Mouse (Mus musculus) thymus, postnatal 0 days (tissue): ENCODE results near the gene Nxpe4. TPM values are rescaled to one million over a fixed set of nuclear protein-coding genes. Genes with fewer than 3 reads are reported as not detected.
"Not testable (repeated sequence)": the region's sequence is repeated elsewhere in the genome, so short reads cannot be mapped to it uniquely, and the experiment has no call there.

ENCODE experiments used
- DNase-seq: peaks from one replicate; pipeline ENCODE4 v3.0.0-alpha.2; 2015; ENCODE audit warnings: low spot score
- polyA plus RNA-seq: library from polyadenylated mRNA; unstranded; fragments of >200 nt; fragmentation: Nextera tagmentation; extraction: Ambion mirVana; gene quantifications from 2 replicates; pipeline ENCODE4 v1.2.1, GENCODE M21; 2015

Nxpe4 gene
- polyA plus RNA-seq = 1.8 and 2.0 TPM in 2 replicates

DNA sequence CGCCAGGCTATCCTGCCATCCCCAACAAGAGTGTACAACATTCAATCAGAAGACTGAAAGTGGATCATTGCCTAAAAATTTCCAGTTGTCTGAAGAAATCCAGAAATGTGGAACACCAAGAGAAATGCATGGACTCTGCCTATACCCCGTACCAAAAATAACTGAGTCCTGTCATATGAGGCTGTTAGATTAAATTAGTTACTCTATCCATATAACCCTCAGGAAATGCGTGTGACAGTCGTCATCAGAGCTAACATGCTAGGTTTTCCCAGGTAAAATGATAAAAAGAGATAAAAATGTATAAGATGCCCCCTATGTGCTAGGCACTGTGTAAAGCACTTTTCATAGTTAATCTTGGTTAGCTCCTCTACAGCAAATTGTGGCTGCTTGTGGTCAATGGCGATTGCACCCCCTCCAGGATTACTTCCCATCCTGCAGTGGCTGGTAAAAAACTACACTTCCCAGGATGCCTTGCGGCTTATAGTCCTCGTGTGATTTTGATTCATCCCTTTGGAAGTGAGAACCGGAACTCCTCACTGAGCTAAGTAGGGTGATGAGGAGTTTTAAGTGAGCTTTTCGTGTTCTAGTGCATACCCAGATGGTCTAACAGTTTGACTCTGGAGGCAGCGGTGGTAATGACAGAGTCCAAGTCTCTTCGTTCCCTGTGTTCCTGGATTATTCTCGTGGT is at the start of gene Nxpe4:
Nxpe4 (plus strand) TSS at position 519 of the 688 bp plus-strand sequence.
- no peak for DNase-seq

DNA sequence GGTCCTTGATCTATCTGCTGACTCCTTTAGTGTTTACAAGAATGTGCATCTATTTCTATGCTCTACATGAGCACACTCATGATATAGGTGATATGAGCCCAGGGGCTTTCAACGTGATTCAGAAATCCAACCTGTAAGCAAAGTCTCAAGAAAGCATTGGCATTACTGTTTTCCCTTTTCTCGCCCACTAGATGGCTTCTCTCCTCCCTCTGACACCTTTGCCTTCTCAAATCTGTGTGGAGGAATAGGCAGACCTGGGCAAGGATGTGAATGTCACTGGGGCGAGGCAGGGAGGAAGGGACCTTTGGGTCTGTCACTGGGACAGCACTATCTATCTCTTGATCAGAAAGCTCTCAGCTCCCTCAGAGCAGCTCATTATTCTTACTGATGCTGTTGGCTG is 35.0 kb upstream of the Nxpe4 start:
- no peak for DNase-seq

GRCm38 (mm10) chr9:48137507-48137906 is 24.3 kb upstream of the Nxpe4 start:
- DNase-seq = no peak

DNA sequence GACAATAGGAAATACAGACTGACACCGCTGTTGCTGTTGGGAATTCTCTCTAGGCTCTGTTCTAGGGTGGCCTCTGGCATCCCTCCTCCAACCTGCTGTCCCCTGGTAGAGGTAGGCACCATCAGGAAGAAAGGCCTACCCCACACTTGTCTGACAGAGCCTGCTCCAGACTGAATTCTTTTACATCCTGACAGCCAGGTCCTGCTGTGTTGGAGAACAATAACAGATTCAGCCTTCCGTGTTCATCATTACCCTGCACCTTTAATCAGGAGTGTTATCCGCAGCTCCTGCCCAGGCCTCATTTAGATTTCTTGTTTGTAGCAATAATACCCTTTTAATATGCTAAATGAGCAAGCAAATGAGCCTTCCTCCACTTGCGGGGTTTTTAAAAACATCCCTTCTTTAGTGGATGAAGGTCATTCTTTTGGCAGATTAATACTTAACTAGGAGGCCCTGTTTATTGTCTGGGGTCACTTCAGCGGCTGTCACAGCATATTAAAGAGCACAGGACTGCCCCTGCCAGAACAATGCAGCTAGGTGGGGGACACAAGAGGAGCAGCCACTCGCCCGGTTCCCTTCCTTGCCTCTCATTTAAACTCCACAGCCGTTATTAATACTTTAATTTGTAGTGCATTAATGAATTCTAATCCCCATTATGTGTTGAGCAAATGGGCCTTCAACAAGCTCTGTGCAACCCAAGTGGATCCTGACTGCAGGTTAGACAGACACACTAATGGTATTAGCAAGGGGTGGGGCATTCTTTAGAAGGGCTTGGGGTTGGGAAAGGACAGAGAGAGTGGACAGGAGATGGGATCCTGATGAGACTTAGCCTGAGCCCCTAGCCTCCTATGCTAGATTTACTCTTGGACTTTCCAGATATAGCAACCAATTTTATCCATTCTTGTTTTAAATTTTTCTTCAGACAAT is 21.1 kb upstream of the Nxpe4 start:
- DNase-seq = no peak

DNA sequence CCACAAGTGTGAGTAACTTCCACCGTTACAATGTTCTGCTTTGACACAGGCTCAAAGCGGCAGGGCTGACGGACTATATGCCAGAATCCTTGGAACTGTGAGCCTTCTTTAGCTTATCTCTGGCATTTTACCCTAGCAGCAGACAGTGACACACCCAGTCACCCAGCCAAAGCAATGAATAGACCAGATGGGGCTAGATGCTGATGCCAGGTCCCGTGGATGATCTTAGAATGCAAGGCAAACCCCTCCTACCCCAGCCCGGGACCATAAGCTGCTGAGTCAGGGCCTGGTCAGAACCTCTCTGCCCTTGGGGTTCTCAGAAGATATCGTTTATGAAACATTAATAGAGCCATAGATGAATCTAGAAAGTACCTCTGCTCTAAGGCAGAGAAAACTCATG is 19.2 kb upstream of the Nxpe4 start:
- no peak for DNase-seq

GRCm38 (mm10) chr9:48146761-48147160 is 15.1 kb upstream of the Nxpe4 start:
- no peak for DNase-seq

DNA sequence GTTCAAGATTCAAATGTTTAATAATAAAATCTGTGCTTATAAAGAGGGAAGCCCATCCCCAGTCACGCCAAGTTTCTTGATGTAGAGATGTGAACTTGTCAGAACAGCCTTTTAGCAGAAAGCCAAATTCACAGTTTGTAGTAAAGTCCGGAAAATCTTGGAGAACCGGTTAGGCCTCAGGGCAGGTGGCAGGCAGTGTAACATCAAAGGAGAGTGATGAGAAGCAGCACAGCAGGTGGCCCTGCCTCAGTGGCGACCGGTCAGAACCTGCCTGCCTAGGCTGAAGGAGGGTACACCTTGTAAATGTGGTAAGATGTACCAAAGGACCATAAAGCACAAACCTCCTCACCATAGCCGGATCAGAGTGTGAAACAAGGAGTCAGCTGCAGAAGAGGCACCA is 4.7 kb downstream of the Nxpe4 start:
- not testable (repeated sequence) for DNase-seq

GRCm38 (mm10) chr9:48176764-48177163 is 14.9 kb downstream of the Nxpe4 start:
- no peak for DNase-seq

- no peak for DNase-seq
These were observed 19.5 kb downstream of the Nxpe4 start for GRCm38 (mm10) chr9:48181300-48181699.

DNA sequence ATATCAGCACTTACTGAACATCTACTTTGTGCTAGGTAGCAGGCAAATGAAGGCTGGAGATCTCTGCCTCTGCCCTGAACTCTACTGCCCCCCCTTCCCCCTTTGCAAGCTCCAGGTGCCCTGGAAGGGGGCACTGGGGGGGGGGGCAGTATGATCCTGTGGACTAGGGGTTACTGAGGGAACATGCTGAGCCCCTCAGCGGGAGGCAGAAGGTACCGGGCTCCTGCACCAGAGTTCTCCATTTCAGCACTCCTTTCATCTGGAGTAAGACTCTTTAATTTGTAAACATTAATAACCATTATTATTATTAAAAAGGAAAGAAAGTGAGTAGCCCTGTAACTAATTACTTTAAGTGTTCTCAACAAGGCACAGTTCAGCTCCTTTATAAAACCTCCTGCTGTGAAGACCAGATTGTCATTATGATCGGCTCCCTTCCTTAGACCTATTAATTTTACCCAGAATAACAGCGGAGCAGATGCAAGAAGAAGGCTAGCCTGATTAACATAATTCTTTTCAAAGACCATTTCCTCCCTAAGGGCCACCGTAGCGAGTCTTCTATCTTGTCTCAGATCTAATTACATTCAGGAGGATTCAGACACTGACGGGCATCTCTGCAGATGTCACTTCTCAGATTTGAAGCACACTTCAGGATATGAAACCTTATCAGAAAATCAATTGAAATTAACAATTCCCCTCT is 21.0 kb downstream of the Nxpe4 start:
- no peak for DNase-seq

GRCm38 (mm10) chr9:48184319-48184718 is 22.5 kb downstream of the Nxpe4 start:
- no peak for DNase-seq

DNA sequence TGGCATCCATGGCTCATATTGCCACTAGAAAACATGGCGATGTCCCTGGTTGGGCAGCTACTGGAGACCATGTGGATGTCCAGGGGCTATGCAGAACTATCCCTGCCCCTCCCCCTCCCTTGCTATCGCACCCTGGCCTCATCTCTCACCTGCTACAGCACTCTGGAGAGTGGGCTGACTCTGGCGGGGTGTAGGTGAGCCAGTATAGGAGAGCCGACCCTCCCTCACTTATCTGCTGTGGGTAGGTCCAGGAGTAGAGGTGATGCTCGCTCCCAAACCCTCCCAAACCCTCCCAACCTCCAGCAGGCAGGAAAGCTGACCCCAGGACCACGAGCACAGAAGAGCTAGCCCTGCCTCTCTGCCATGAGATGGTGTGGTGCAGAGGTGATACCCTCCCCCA is 27.0 kb downstream of the Nxpe4 start:
- DNase-seq = no peak

DNA sequence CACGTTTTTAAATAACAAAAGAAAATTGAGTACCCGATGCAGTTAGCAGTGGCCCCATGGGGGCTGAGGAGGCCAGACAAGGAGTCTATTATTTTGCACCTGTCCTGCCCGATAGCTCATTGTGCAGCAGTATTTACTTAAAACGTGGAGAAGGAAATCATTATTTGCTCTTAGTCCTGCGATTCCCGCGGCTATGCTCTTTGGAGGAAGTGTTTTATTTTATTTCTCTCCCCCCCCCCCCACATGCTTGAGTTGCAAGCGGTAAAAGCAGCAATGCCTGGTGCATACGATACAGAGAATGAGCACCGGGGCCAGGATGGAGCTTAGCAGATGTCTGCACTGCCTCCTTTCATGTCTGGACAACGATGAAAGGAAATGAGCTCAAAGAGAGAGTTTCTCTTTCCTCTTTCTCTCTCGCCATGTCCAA is 35.6 kb downstream of the Nxpe4 start:
- no peak for DNase-seq

- no peak for DNase-seq
These were observed 49.1 kb downstream of the Nxpe4 start for GRCm38 (mm10) chr9:48210970-48211369.

DNA sequence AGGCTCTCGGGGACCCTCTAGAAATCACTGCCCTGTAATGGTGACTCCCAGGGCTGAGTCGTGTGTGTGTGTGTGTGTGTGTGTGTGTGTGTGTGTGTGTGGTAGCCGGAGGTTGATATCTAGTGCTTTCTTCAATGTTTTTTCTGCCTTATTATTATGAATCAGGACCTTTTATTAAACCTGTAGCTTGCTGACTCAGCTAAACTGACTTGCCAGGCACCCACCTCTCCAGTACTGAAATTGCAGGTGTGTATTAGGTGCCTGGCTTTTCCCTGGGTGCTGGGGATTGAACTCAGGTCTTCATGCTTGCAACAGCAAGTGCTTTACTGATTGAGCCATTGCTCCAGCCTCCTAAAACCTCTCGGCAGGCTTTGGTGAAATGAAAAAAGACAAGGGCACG is 50.1 kb downstream of the Nxpe4 start:
- no peak for DNase-seq

- no peak for DNase-seq
These were observed 52.9 kb downstream of the Nxpe4 start for GRCm38 (mm10) chr9:48214751-48215150.

GRCm38 (mm10) chr9:48216091-48217001 is 54.5 kb downstream of the Nxpe4 start:
- no peak for DNase-seq

DNA sequence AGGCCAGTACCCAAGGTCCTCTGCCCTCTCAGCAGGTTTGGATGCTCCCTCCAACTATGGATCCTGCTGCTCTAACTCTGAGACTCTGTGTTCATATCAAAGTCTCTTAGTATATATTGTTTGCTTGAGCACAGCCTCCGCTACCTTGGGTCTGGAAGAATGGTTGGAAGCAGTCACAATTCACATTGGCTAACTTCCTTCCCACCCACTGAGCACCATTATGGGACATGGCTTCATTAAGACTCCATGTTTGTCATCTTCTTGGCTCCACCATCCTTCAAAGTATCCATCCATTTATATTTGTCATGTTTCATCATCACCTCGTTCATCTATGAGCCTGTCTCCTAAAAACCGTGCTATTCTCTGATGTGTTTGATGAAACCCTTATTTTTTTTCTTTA is 68.9 kb downstream of the Nxpe4 start:
- DNase-seq = no peak

- no peak for DNase-seq
These were observed 74.6 kb downstream of the Nxpe4 start for GRCm38 (mm10) chr9:48236455-48236854.

DNA sequence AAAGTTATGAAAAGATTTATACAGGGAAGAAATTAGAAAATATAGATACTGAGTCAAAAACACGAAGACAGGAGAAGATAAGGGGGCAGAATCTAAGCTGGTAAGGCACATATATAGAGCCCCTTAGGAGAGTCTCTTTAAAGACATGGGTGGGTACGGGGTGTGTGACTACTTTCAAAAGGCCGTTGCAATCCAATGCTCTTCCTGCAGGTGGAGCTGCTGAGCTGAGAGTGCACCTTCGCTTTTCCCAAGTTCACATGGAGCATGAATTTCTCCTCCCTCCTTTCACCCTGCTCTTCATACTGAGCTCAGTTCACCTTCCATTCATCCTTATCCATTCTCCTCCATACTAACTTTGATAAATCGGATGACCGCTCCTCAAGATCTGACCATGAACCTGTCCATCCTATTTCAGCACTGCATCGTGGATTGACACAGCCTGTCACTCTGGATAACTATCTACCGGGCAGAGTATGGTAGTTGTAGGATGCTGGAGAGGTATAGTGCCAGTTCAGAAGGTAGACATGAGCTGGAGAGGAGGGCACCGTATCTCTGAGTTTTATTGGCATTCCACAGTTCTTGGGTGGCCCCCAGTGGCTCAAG is 76.4 kb downstream of the Nxpe4 start:
- DNase-seq = peak; percentile 30
